Mouse (Mus musculus) erythroblast, embryonic 14.5 days (primary cell): ENCODE data around the gene Olfr547.

Experiments
- GATA1 ChIP-seq: IDR thresholded peaks from 2 replicates; pipeline ENCODE4 v1.6.1; 2012; ENCODE audit warnings: low read length, inconsistent platforms, mixed read lengths
- TAL1 ChIP-seq: IDR thresholded peaks from 3 replicates; pipeline ENCODE4 v1.6.1; 2012; ENCODE audit warnings: low read length, inconsistent platforms, mixed read lengths

DNA sequence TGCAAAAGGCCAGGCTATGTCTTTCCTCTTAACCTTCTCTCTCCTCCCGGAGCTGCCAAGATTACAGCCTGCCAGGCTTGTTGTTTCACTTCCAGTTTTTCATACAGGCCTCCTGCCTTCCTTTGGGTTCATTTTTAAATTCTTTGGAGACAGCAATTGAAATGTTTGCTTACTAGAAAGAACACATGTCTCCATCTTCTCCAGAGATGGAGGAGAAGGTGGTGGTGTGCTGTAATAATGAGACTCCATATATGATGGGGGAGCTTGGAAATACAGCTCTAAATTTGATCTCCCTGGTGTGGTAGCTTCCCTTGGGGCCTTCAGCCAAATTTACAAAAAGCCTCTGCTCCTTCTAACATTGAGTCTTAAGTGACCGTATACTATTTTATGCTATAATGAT lies 6.0 kb downstream of the Olfr547 start, which contains the start of gene Olfr548-ps1:
- TF ChIP-seq TAL1 (no peak), GATA1 (no peak)
